Mouse (Mus musculus) kidney, adult 2 months (tissue): ENCODE measurements around the gene Tfpi2. TPM values are rescaled to one million over a fixed set of nuclear protein-coding genes. Genes with fewer than 3 reads are reported as not detected.

ENCODE experiments used
- DNase-seq: peaks from one replicate; pipeline ENCODE4 v3.0.0; 2021
- H3K27ac ChIP-seq: fragments of 200-500 bp; 2 replicates; pipeline ENCODE4 v1.5.1; 2012; ENCODE audit warnings: low read depth, low read length, control low read depth, inconsistent platforms; ENCODE audit not compliant: insufficient read depth
- H3K27me3 ChIP-seq: fragments of 200-500 bp; replicated peaks from 2 replicates; pipeline ENCODE4 v1.6.1; 2012; ENCODE audit warnings: mild to moderate bottlenecking, moderate library complexity, low read length, inconsistent platforms; ENCODE audit not compliant: control insufficient read depth, insufficient read depth
- H3K36me3 ChIP-seq: fragments of 200-500 bp; 2 replicates; pipeline ENCODE4 v1.6.1; 2012; ENCODE audit warnings: mild to moderate bottlenecking, moderate library complexity, low read length, inconsistent platforms; ENCODE audit not compliant: control insufficient read depth, insufficient read depth
- H3K4me1 ChIP-seq: fragments of 200-500 bp; 2 replicates; pipeline ENCODE4 v1.6.1; 2011; ENCODE audit warnings: low read length; ENCODE audit not compliant: control insufficient read depth, insufficient read depth
- H3K4me3 ChIP-seq: fragments of 200-500 bp; 2 replicates; pipeline ENCODE4 v1.5.1; 2011; ENCODE audit warnings: mild to moderate bottlenecking, low read depth, low read length, control low read depth; ENCODE audit not compliant: insufficient read depth
- CTCF ChIP-seq: fragments of 200-500 bp; conservative IDR thresholded peaks from 2 replicates; pipeline ENCODE4 v1.5.1; 2011; ENCODE audit warnings: low read depth, mild to moderate bottlenecking, control low read depth, low read length, moderate library complexity, mixed read lengths; ENCODE audit not compliant: insufficient read depth, insufficient read length
- POLR2A ChIP-seq: fragments of 200-500 bp; IDR thresholded peaks from one replicate; pipeline ENCODE4 v1.6.1; 2011; ENCODE audit warnings: low read depth, low read length, control low read depth
- WGBS: fragments of 180-500 bp; shearing (Covaris S2); methylation state at CpG from one replicate; pipeline ENCODE4 v1.1.7; 2018; 5-methylcytosine and 5-hydroxymethylcytosine counted together
- polyA plus RNA-seq: library from polyadenylated mRNA; depleted of rRNA; stranded (reverse); fragments of >200 nt; gene quantifications from 2 replicates; pipeline ENCODE4 v1.2.3, GENCODE M21; 2012; rRNA removed

The Tfpi2 gene
- polyA plus RNA-seq, 1 experiment = 37.3 TPM

DNA sequence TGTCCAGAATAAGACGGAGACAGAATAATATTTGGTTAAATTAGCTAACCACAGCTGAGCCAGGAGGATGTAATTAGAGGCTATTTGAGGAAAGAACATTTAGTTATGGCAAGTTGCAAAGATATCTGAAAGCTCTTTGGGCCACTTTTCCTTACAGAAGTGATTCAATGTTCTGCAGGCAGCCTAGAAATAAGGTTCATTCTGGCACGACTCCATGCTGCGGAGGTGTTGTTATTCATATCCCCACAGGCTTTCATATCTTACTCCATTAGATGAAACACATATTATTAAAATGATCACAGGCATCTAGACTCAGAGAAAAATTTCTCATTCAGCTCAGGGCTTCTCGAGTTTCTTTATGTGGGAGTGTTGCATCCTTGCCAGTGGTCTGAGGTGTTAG, 65.8 kb downstream of the Tfpi2 start:
- H3K27me3 ChIP-seq = no peaks in the 10 kb centered on the region
- no peak overlapping the region for H3K27ac ChIP-seq
- H3K36me3 ChIP-seq = no peaks in the 10 kb centered on the region
- no peak for DNase-seq
- TF ChIP-seq POLR2A (no peak), CTCF (no peak)
- H3K4me3 ChIP-seq = no peak overlapping the region
- 76% methylated on average over 4 of the region's 4 CpGs for WGBS
- no peaks in the 10 kb centered on the region for H3K4me1 ChIP-seq

DNA sequence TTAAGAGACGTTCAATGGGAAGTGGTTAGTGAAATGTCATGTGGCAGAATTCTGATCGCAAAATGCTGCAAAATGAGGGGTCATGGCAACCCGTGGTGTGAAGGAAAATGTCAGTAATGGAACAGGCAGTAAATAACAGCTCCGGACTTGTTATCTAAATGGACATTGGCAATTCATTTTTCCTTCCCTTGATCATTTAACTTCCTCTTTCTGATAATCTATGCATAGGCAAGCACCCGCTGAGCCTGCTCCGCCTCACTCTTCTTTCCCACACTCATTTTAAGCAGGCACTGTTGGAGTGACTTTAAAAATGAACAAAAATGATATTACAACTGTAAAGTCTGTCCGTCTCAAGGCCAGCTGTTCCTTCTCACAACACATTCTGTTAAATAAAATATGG, 72.7 kb downstream of the Tfpi2 start:
- Histone ChIP-seq H3K27me3 (no peaks in the 10 kb centered on the region), H3K4me1 (no peaks in the 10 kb centered on the region), H3K4me3 (no peak overlapping the region), H3K36me3 (no peaks in the 10 kb centered on the region), H3K27ac (no peak overlapping the region)
- WGBS = 60% methylated on average over 7 of the region's 7 CpGs
- no peak for DNase-seq
- TF ChIP-seq CTCF = no peak
- no peak for TF ChIP-seq POLR2A

Other genes starting within 250 kb of the Tfpi2 start
- gene Calcr, start 224.2 kb downstream of the Tfpi2 start, polyA plus RNA-seq = 0.46 and 0.52 TPM in 2 replicates
- not detected in 2 replicates for gene Gngt1, start 4.9 kb upstream of the Tfpi2 start, polyA plus RNA-seq
- gene Gng11, start 15.0 kb upstream of the Tfpi2 start, polyA plus RNA-seq = 7.2 and 10.5 TPM in 2 replicates
- gene Bet1, start 98.1 kb upstream of the Tfpi2 start, polyA plus RNA-seq = 20.1 and 24.7 TPM in 2 replicates